Mouse (Mus musculus): ENCODE measurements at regions not wholly inside any gene's neighbourhood (a gene's known extent, or its start where the extent isn't known, plus 50 kb on each side); places are given as distances from the start of the nearest gene placed in this dataset.

GRCm38 (mm10) chr12:107307094-107307740 is 181.2 kb upstream of the 3110018I06Rik start:
- Histone ChIP-seq H3K9me3 (ENCODE audit: control insufficient read depth, low read length) (no peaks in the 10 kb centered on the region; the same call in 1 of the 2 replicates), H3K36me3 (ENCODE audit: control insufficient read depth) (no peaks in the 10 kb centered on the region), H3K4me3 (replicated peaks) (no peak overlapping the region), H3K4me1 (ENCODE audit: control insufficient read depth) (no peaks in the 10 kb centered on the region), H3K27me3 (ENCODE audit: control insufficient read depth) (no peaks in the 10 kb centered on the region)
- TF ChIP-seq TAL1 (IDR thresholded peaks at IDR 0.05; ENCODE audit: low read length) (no peak), GATA1 (IDR thresholded peaks at IDR 0.05; ENCODE audit: low read length) (no peak)

GRCm38 (mm10) chr12:107315446-107315845 is 173.0 kb upstream of the 3110018I06Rik start:
- Histone ChIP-seq H3K4me1 (ENCODE audit: control insufficient read depth) (no peaks in the 10 kb centered on the region), H3K36me3 (ENCODE audit: control insufficient read depth) (no peaks in the 10 kb centered on the region), H3K9me3 (ENCODE audit: control insufficient read depth, low read length) (peaks cover 2% of the 10 kb centered on the region; the same call in 1 of the 2 replicates), H3K27me3 (ENCODE audit: control insufficient read depth) (no peaks in the 10 kb centered on the region), H3K4me3 (replicated peaks) (no peak overlapping the region)
- no peak for TF ChIP-seq TAL1 (IDR thresholded peaks at IDR 0.05; ENCODE audit: low read length)
- TF ChIP-seq GATA1 (IDR thresholded peaks at IDR 0.05; ENCODE audit: low read length), result no peak

GRCm38 (mm10) chr12:107322861-107323260 is 165.6 kb upstream of the 3110018I06Rik start:
- Histone ChIP-seq H3K9me3 (ENCODE audit: control insufficient read depth, low read length) (peaks cover 38% of the 10 kb centered on the region), H3K36me3 (ENCODE audit: control insufficient read depth) (no peaks in the 10 kb centered on the region), H3K4me1 (ENCODE audit: control insufficient read depth) (no peaks in the 10 kb centered on the region), H3K27me3 (ENCODE audit: control insufficient read depth) (no peaks in the 10 kb centered on the region), H3K4me3 (replicated peaks) (no peak overlapping the region)
- no peak for TF ChIP-seq TAL1 (IDR thresholded peaks at IDR 0.05; ENCODE audit: low read length)
- no peak for TF ChIP-seq GATA1 (IDR thresholded peaks at IDR 0.05; ENCODE audit: low read length)

GRCm38 (mm10) chr12:107326101-107326500 is 162.3 kb upstream of the 3110018I06Rik start:
- TF ChIP-seq TAL1 (IDR thresholded peaks at IDR 0.05; ENCODE audit: low read length) (no peak), GATA1 (IDR thresholded peaks at IDR 0.05; ENCODE audit: low read length) (no peak)
- no peaks in the 10 kb centered on the region for H3K27me3 ChIP-seq (ENCODE audit: control insufficient read depth)
- no peak overlapping the region for H3K4me3 ChIP-seq (replicated peaks)
- no peaks in the 10 kb centered on the region for H3K36me3 ChIP-seq (ENCODE audit: control insufficient read depth)
- peaks cover 47% of the 10 kb centered on the region for H3K9me3 ChIP-seq (ENCODE audit: control insufficient read depth, low read length)
- no peaks in the 10 kb centered on the region for H3K4me1 ChIP-seq (ENCODE audit: control insufficient read depth)

GRCm38 (mm10) chr12:107327107-107327770 is 161.2 kb upstream of the 3110018I06Rik start:
- no peaks in the 10 kb centered on the region for H3K36me3 ChIP-seq (ENCODE audit: control insufficient read depth)
- no peaks in the 10 kb centered on the region for H3K27me3 ChIP-seq (ENCODE audit: control insufficient read depth)
- TF ChIP-seq TAL1 (IDR thresholded peaks at IDR 0.05; ENCODE audit: low read length) (no peak), GATA1 (IDR thresholded peaks at IDR 0.05; ENCODE audit: low read length) (no peak)
- no peak overlapping the region for H3K4me3 ChIP-seq (replicated peaks)
- no peaks in the 10 kb centered on the region for H3K4me1 ChIP-seq (ENCODE audit: control insufficient read depth)
- H3K9me3 ChIP-seq (ENCODE audit: control insufficient read depth, low read length), result peaks cover 51% of the 10 kb centered on the region

- Histone ChIP-seq H3K9me3 (ENCODE audit: control insufficient read depth, low read length) (peaks cover 49% of the 10 kb centered on the region), H3K4me3 (replicated peaks) (no peak overlapping the region), H3K36me3 (ENCODE audit: control insufficient read depth) (no peaks in the 10 kb centered on the region), H3K4me1 (ENCODE audit: control insufficient read depth) (no peaks in the 10 kb centered on the region), H3K27me3 (ENCODE audit: control insufficient read depth) (no peaks in the 10 kb centered on the region)
- TF ChIP-seq GATA1 (IDR thresholded peaks at IDR 0.05; ENCODE audit: low read length) (no peak), TAL1 (IDR thresholded peaks at IDR 0.05; ENCODE audit: low read length) (no peak)
Observed at GRCm38 (mm10) chr12:107328986-107329385, 159.4 kb upstream of the 3110018I06Rik start.

- no peaks in the 10 kb centered on the region for H3K4me1 ChIP-seq (ENCODE audit: control insufficient read depth)
- TF ChIP-seq GATA1 (IDR thresholded peaks at IDR 0.05; ENCODE audit: low read length), result no peak
- TF ChIP-seq TAL1 (IDR thresholded peaks at IDR 0.05; ENCODE audit: low read length), result no peak
- peaks cover 56% of the 10 kb centered on the region for H3K9me3 ChIP-seq (ENCODE audit: control insufficient read depth, low read length)
- no peak overlapping the region for H3K4me3 ChIP-seq (replicated peaks)
- H3K27me3 ChIP-seq (ENCODE audit: control insufficient read depth), result no peaks in the 10 kb centered on the region
- no peaks in the 10 kb centered on the region for H3K36me3 ChIP-seq (ENCODE audit: control insufficient read depth)
Observed at GRCm38 (mm10) chr12:107334366-107334765, 154.1 kb upstream of the 3110018I06Rik start.

- Histone ChIP-seq H3K9me3 (ENCODE audit: control insufficient read depth, low read length) (peaks cover 57% of the 10 kb centered on the region), H3K4me1 (ENCODE audit: control insufficient read depth) (no peaks in the 10 kb centered on the region), H3K4me3 (replicated peaks) (no peak overlapping the region), H3K36me3 (ENCODE audit: control insufficient read depth) (no peaks in the 10 kb centered on the region), H3K27me3 (ENCODE audit: control insufficient read depth) (no peaks in the 10 kb centered on the region)
- TF ChIP-seq GATA1 (IDR thresholded peaks at IDR 0.05; ENCODE audit: low read length) (no peak), TAL1 (IDR thresholded peaks at IDR 0.05; ENCODE audit: low read length) (no peak)
Observed at GRCm38 (mm10) chr12:107335106-107335505, 153.3 kb upstream of the 3110018I06Rik start.

- TF ChIP-seq TAL1 (IDR thresholded peaks at IDR 0.05; ENCODE audit: low read length) (no peak), GATA1 (IDR thresholded peaks at IDR 0.05; ENCODE audit: low read length) (no peak)
- H3K4me3 ChIP-seq (replicated peaks), result no peak overlapping the region
- H3K9me3 ChIP-seq (ENCODE audit: control insufficient read depth, low read length), result peaks cover 54% of the 10 kb centered on the region
- H3K36me3 ChIP-seq (ENCODE audit: control insufficient read depth), result no peaks in the 10 kb centered on the region
- no peaks in the 10 kb centered on the region for H3K27me3 ChIP-seq (ENCODE audit: control insufficient read depth)
- no peaks in the 10 kb centered on the region for H3K4me1 ChIP-seq (ENCODE audit: control insufficient read depth)
Observed at GRCm38 (mm10) chr12:107338758-107339157, 149.7 kb upstream of the 3110018I06Rik start.
